Mouse (Mus musculus) T-helper 17 cell (primary cell): ENCODE data around the gene Rhno1.

Experiments
- in situ Hi-C, 2 experiments: fragments of 300-600 bp; cut with MboI, MseI; formaldehyde crosslinking; loops; 1 replicate in 1 of 2; 2 replicates in 1 of 2; pipeline ENCODE4 v1.15.1; 2025; ENCODE audit warnings: high pct_unique_total_duplicates in 2 of 2

Rhno1 gene

GRCm38 (mm10) chr6:128362381-128363006, at the start of gene Rhno1, which contains the start of gene Foxm1:
Rhno1 (minus strand) TSS chr6:128362911.
Foxm1 (plus strand) TSS chr6:128362967.
- in situ Hi-C loops: loop anchor here in 1 of 2 experiments (5.0 to 10.0 kb wide), 2 partner anchors 52 to 160 kb away; no protein-coding TSS in a partner anchor

- in situ Hi-C loops: loop anchor here (5.0 to 10.0 kb wide), 3 partner anchors 46 to 209 kb away; partner anchors contain the start of genes Foxm1 (in 1 of the 2) and Rhno1 (in 1 of the 2)
Observed at GRCm38 (mm10) chr6:128411115-128411514, 48.4 kb upstream of the Rhno1 start.

- in situ Hi-C loops: loop anchor here (5.0 to 10.0 kb wide), 3 partner anchors 46 to 208 kb away; partner anchors contain the start of genes Foxm1 (in 1 of the 2) and Rhno1 (in 1 of the 2)
Observed at GRCm38 (mm10) chr6:128410305-128410704, 47.6 kb upstream of the Rhno1 start.

- in situ Hi-C loops: no loop called here
Observed at GRCm38 (mm10) chr6:128408544-128409125, 45.9 kb upstream of the Rhno1 start.

- in situ Hi-C loops: no loop called here
Observed at GRCm38 (mm10) chr6:128404708-128405107, 42.0 kb upstream of the Rhno1 start.

GRCm38 (mm10) chr6:128399421-128400185, 36.9 kb upstream of the Rhno1 start:
- in situ Hi-C loops: loop anchor here in 1 of 2 experiments (25.0 kb wide), 1 partner anchor 1287 kb away; the partner anchor contains the start of gene Tigar

- in situ Hi-C loops: loop anchor here in 1 of 2 experiments (25.0 kb wide), 1 partner anchor 1287 kb away; the partner anchor contains the start of gene Tigar
Observed at GRCm38 (mm10) chr6:128398996-128399395, 36.3 kb upstream of the Rhno1 start, which contains the start of gene Nrip2. Nrip2 (plus strand) TSS chr6:128399296.

GRCm38 (mm10) chr6:128397574-128398261, 35.0 kb upstream of the Rhno1 start:
- in situ Hi-C loops: loop anchor here in 1 of 2 experiments (25.0 kb wide), 1 partner anchor 1285 kb away; the partner anchor contains the start of gene Tigar

GRCm38 (mm10) chr6:128390683-128391082, 28.0 kb upstream of the Rhno1 start:
- in situ Hi-C loops: loop anchor here in 1 of 2 experiments (25.0 kb wide), 1 partner anchor 1278 kb away; the partner anchor contains the start of gene Tigar

GRCm38 (mm10) chr6:128389185-128389584, 26.5 kb upstream of the Rhno1 start:
- in situ Hi-C loops: loop anchor here in 1 of 2 experiments (25.0 kb wide), 1 partner anchor 1277 kb away; the partner anchor contains the start of gene Tigar

- in situ Hi-C loops: loop anchor here in 1 of 2 experiments (25.0 kb wide), 1 partner anchor 1273 kb away; the partner anchor contains the start of gene Tigar
Observed at GRCm38 (mm10) chr6:128385026-128385425, 22.3 kb upstream of the Rhno1 start.

- in situ Hi-C loops: loop anchor here in 1 of 2 experiments (25.0 kb wide), 1 partner anchor 1271 kb away; the partner anchor contains the start of gene Tigar
Observed at GRCm38 (mm10) chr6:128383752-128384151, 21.0 kb upstream of the Rhno1 start.

GRCm38 (mm10) chr6:128381254-128381653, 18.5 kb upstream of the Rhno1 start:
- in situ Hi-C loops: loop anchor here in 1 of 2 experiments (25.0 kb wide), 1 partner anchor 1269 kb away; the partner anchor contains the start of gene Tigar

GRCm38 (mm10) chr6:128380594-128381167, 18.0 kb upstream of the Rhno1 start:
- in situ Hi-C loops: loop anchor here in 1 of 2 experiments (25.0 kb wide), 1 partner anchor 1268 kb away; the partner anchor contains the start of gene Tigar

- in situ Hi-C loops: loop anchor here in 1 of 2 experiments (25.0 kb wide), 1 partner anchor 1267 kb away; the partner anchor contains the start of gene Tigar
Observed at GRCm38 (mm10) chr6:128379636-128380035, 16.9 kb upstream of the Rhno1 start.

- in situ Hi-C loops: loop anchor here in 1 of 2 experiments (25.0 kb wide), 1 partner anchor 1264 kb away; the partner anchor contains the start of gene Tigar
Observed at GRCm38 (mm10) chr6:128376371-128377085, 13.8 kb upstream of the Rhno1 start.

- in situ Hi-C loops: loop anchor here in 1 of 2 experiments (25.0 kb wide), 1 partner anchor 1263 kb away; the partner anchor contains the start of gene Tigar
Observed at GRCm38 (mm10) chr6:128375192-128375591, 12.5 kb upstream of the Rhno1 start, which contains the start of the genes Tex52 and Gm44596. Tex52 (plus strand) TSS chr6:128375456. Gm44596 (plus strand) TSS chr6:128375503.

- in situ Hi-C loops: loop anchor here in 1 of 2 experiments (5.0 kb wide), 1 partner anchor 107 kb away; no protein-coding TSS in a partner anchor
Observed at GRCm38 (mm10) chr6:128370040-128370439, 7.3 kb upstream of the Rhno1 start.

- in situ Hi-C loops: loop anchor here in 1 of 2 experiments (10.0 kb wide), 1 partner anchor 48 kb away; no protein-coding TSS in a partner anchor
Observed at GRCm38 (mm10) chr6:128366466-128366865, 3.8 kb upstream of the Rhno1 start.
